Mouse (Mus musculus): ENCODE data around the gene Ranbp17. TPM values are rescaled to one million over a fixed set of nuclear protein-coding genes. Genes with fewer than 3 reads are reported as not detected.
"Not testable (repeated sequence)": the region's sequence is repeated elsewhere in the genome, so short reads cannot be mapped to it uniquely, and the experiment has no call there.

The Ranbp17 gene
- polyA plus RNA-seq, 1 experiment from 2014 or later, result 9.4 TPM

DNA sequence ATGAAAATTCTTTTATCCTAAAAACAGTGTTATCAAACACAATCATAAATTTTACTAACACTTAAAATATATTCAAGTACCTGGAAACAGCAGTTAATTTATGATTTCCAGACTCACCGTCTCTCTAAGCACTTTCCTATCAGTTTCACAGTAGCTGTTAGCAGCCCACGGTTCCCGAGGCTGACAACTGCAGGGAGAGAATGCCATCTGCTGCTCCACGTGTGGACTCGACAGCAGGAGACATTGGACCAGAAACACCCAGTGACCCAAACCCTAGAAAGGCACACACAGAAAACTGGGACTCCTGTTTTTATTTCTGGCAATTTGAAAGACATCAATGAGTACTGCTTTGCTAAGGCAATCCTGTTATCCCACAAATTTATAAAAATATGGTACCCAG is 79.7 kb downstream of the Ranbp17 start:
- Histone ChIP-seq H3K9me3 (ENCODE audit: control insufficient read depth, low read length) (no peaks in the 10 kb centered on the region), H3K9ac (replicated peaks; ENCODE audit: low read depth, low read length) (no peak overlapping the region), H3K27ac (ENCODE audit: low read length) (no peak overlapping the region), H3K36me3 (ENCODE audit: control insufficient read depth, insufficient read depth) (no peaks in the 10 kb centered on the region), H3K4me3 (replicated peaks; ENCODE audit: low read length) (no peak overlapping the region), H3K27me3 (replicated peaks; ENCODE audit: control insufficient read depth, insufficient read depth, low read length) (no peaks in the 10 kb centered on the region), H3K4me2 (ENCODE audit: low read length) (no peak overlapping the region), H3K4me1 (replicated peaks; ENCODE audit: control insufficient read depth, insufficient read depth, low read length) (no peaks in the 10 kb centered on the region)
- ATAC-seq, result no peak
- WGBS, result 37% methylated on average over 5 of the region's 5 CpGs

DNA sequence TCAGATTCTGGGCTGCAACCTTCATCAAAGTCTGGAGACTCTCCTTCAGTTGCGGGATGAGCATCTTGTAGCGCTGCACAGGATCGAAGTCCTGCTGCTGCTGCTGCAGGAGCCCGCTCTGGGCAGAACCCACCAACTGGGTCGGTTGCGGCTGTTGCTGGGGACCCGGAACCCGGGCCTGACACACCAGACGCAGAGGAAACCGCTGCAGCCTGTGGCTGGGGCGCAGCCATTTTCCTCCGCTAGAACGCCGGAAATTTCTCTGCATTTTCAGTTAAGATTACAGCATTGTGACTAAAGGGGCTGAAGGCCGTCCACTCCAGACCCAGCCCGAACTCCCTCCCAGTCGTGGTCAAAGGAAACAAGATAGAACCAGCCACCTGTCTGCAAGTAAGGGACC is 85.3 kb downstream of the Ranbp17 start:
- not testable (repeated sequence) for H3K4me2 ChIP-seq (ENCODE audit: low read length); H3K9ac ChIP-seq (replicated peaks; ENCODE audit: low read depth, low read length); H3K4me1 ChIP-seq (replicated peaks; ENCODE audit: control insufficient read depth, insufficient read depth, low read length); ATAC-seq; H3K9me3 ChIP-seq (ENCODE audit: control insufficient read depth, low read length); H3K4me3 ChIP-seq (replicated peaks; ENCODE audit: low read length); H3K36me3 ChIP-seq (ENCODE audit: control insufficient read depth, insufficient read depth); H3K27me3 ChIP-seq (replicated peaks; ENCODE audit: control insufficient read depth, insufficient read depth, low read length); H3K27ac ChIP-seq (ENCODE audit: low read length)
- WGBS, result 94% methylated on average over 17 of the region's 17 CpGs

DNA sequence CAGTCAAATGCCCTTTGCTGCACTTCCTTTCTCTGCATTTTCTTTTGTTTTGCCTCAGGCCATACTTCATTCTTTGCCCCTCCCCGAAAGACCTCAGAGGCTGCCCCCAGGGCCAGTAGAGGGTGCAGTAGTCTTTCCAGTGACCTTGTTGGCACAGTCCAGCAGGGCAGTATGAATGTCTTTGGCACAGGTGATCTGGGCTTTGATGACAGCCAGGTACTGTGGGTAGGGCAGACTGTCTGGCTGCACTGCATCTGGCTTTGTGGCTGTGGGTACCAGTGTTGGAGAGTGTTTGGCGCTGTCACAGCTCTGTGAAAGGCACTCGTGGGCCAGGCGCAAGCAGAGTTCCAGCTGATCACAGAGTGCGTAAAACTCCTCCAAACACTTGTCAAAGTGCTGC is 85.8 kb downstream of the Ranbp17 start:
- H3K27ac ChIP-seq (ENCODE audit: low read length); H3K36me3 ChIP-seq (ENCODE audit: control insufficient read depth, insufficient read depth); H3K9ac ChIP-seq (replicated peaks; ENCODE audit: low read depth, low read length); H3K4me3 ChIP-seq (replicated peaks; ENCODE audit: low read length); H3K4me1 ChIP-seq (replicated peaks; ENCODE audit: control insufficient read depth, insufficient read depth, low read length); ATAC-seq; H3K9me3 ChIP-seq (ENCODE audit: control insufficient read depth, low read length); H3K27me3 ChIP-seq (replicated peaks; ENCODE audit: control insufficient read depth, insufficient read depth, low read length); H3K4me2 ChIP-seq (ENCODE audit: low read length): not testable (repeated sequence)
- 85% methylated on average over 5 of the region's 5 CpGs for WGBS

- H3K27ac ChIP-seq (ENCODE audit: low read length), result no peak overlapping the region
- no peak overlapping the region for H3K9ac ChIP-seq (replicated peaks; ENCODE audit: low read depth, low read length)
- H3K4me1 ChIP-seq (replicated peaks; ENCODE audit: control insufficient read depth, insufficient read depth, low read length), result no peaks in the 10 kb centered on the region
- WGBS, result 70% methylated on average over 3 of the region's 3 CpGs
- no peak overlapping the region for H3K4me2 ChIP-seq (ENCODE audit: low read length)
- H3K9me3 ChIP-seq (ENCODE audit: control insufficient read depth, low read length), result no peaks in the 10 kb centered on the region
- ATAC-seq, result no peak
- H3K36me3 ChIP-seq (ENCODE audit: control insufficient read depth, insufficient read depth), result no peaks in the 10 kb centered on the region
- H3K27me3 ChIP-seq (replicated peaks; ENCODE audit: control insufficient read depth, insufficient read depth, low read length), result no peaks in the 10 kb centered on the region
- no peak overlapping the region for H3K4me3 ChIP-seq (replicated peaks; ENCODE audit: low read length)
These were observed 91.3 kb downstream of the Ranbp17 start for GRCm38 (mm10) chr11:33422226-33422625.

GRCm38 (mm10) chr11:33404651-33405050 is 108.9 kb downstream of the Ranbp17 start:
- H3K4me3 ChIP-seq (replicated peaks; ENCODE audit: low read length), result no peak overlapping the region
- no peaks in the 10 kb centered on the region for H3K36me3 ChIP-seq (ENCODE audit: control insufficient read depth, insufficient read depth)
- no peaks in the 10 kb centered on the region for H3K27me3 ChIP-seq (replicated peaks; ENCODE audit: control insufficient read depth, insufficient read depth, low read length)
- whole genome bisulfite sequencing, result 91% methylated on average over 4 of the region's 4 CpGs
- no peaks in the 10 kb centered on the region for H3K4me1 ChIP-seq (replicated peaks; ENCODE audit: control insufficient read depth, insufficient read depth, low read length)
- no peaks in the 10 kb centered on the region for H3K9me3 ChIP-seq (ENCODE audit: control insufficient read depth, low read length)
- no peak overlapping the region for H3K27ac ChIP-seq (ENCODE audit: low read length)
- no peak overlapping the region for H3K9ac ChIP-seq (replicated peaks; ENCODE audit: low read depth, low read length)
- no peak for ATAC-seq
- no peak overlapping the region for H3K4me2 ChIP-seq (ENCODE audit: low read length)

- no peak for ATAC-seq
- no peaks in the 10 kb centered on the region for H3K27me3 ChIP-seq (replicated peaks; ENCODE audit: control insufficient read depth, insufficient read depth, low read length)
These were observed 114.2 kb downstream of the Ranbp17 start for GRCm38 (mm10) chr11:33399346-33399745.

DNA sequence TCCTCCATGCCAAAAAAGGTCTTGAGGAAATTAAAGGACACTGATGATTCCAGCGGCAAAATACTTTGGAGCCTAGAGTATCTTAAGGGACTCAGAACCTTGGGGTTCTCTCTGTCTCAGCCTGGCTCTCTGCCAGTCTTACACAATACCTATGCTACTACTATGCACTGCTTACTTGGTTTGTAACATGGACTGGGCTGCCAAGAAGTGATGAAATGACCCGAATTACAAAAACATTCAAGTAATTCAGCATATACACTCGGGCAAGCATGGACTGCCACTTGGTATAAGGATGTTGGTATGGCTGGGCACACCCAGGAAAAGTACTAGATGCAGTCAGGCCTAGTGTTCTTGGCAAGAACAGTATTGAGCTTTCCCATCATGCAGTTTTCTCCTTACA is 114.8 kb downstream of the Ranbp17 start:
- H3K36me3 ChIP-seq (ENCODE audit: control insufficient read depth, insufficient read depth), result no peaks in the 10 kb centered on the region
- H3K27me3 ChIP-seq (replicated peaks; ENCODE audit: control insufficient read depth, insufficient read depth, low read length), result no peaks in the 10 kb centered on the region
- no peak overlapping the region for H3K4me2 ChIP-seq (ENCODE audit: low read length)
- no peaks in the 10 kb centered on the region for H3K9me3 ChIP-seq (ENCODE audit: control insufficient read depth, low read length)
- H3K4me3 ChIP-seq (replicated peaks; ENCODE audit: low read length), result no peak overlapping the region
- no peak for ATAC-seq
- WGBS, result 64% methylated on average over 3 of the region's 3 CpGs
- H3K9ac ChIP-seq (replicated peaks; ENCODE audit: low read depth, low read length), result no peak overlapping the region
- no peak overlapping the region for H3K27ac ChIP-seq (ENCODE audit: low read length)
- H3K4me1 ChIP-seq (replicated peaks; ENCODE audit: control insufficient read depth, insufficient read depth, low read length), result no peaks in the 10 kb centered on the region

More at GRCm38 (mm10) chr11:33399346-33399745, 114.2 kb downstream of the Ranbp17 start:
- Histone ChIP-seq H3K9ac (replicated peaks; ENCODE audit: low read depth, low read length) (no peak overlapping the region), H3K36me3 (ENCODE audit: control insufficient read depth, insufficient read depth) (no peaks in the 10 kb centered on the region), H3K27ac (ENCODE audit: low read length) (no peak overlapping the region), H3K9me3 (ENCODE audit: control insufficient read depth, low read length) (no peaks in the 10 kb centered on the region), H3K4me3 (replicated peaks; ENCODE audit: low read length) (no peak overlapping the region), H3K4me1 (replicated peaks; ENCODE audit: control insufficient read depth, insufficient read depth, low read length) (no peaks in the 10 kb centered on the region), H3K4me2 (ENCODE audit: low read length) (no peak overlapping the region)
- 73% methylated on average over 1 of the region's 1 CpGs for WGBS

DNA sequence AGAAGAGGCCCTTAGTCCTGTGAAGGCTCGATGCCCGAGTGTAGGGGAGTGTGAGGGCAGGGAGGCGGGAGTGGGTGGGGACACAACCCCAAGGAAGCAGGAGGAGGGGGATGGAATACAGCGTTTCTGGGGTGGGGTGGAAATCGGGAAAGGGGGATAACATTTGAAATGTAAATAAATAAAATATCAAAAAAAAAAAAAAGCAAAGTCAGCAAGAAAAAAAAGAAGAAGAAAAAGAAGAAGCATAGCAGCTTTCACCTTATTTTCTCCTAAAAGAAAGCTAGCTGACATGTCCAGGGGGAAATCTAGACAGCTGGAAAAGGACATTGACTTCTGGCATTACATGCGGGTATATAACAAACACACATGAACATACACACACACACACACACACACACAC is 117.3 kb downstream of the Ranbp17 start:
- no peaks in the 10 kb centered on the region for H3K27me3 ChIP-seq (replicated peaks; ENCODE audit: control insufficient read depth, insufficient read depth, low read length)
- no peak for ATAC-seq

DNA sequence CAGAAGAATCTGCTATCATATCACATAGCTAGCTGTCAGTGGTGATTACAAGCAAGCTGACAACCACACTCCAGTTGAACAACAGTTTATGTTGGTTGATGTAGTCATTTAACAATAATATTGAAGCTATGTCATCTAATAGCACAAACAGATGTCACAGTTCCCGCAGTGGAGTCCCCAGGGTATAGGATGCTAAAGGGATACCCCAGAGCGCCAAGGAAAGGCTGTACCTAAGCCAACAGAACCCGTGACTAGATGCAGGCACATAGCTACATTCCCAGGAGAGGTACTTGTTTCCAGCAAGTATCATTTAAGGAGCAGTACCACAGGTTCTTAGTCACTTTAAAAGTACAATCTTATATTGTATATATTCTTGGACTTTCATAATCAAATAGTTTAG is 119.5 kb downstream of the Ranbp17 start:
- ATAC-seq, result no peak
- H3K4me1 ChIP-seq (replicated peaks; ENCODE audit: control insufficient read depth, insufficient read depth, low read length), result no peaks in the 10 kb centered on the region
- H3K4me2 ChIP-seq (ENCODE audit: low read length), result no peak overlapping the region
- no peaks in the 10 kb centered on the region for H3K9me3 ChIP-seq (ENCODE audit: control insufficient read depth, low read length)
- H3K27ac ChIP-seq (ENCODE audit: low read length), result no peak overlapping the region
- no peaks in the 10 kb centered on the region for H3K36me3 ChIP-seq (ENCODE audit: control insufficient read depth, insufficient read depth)
- WGBS, result 59% methylated on average over 3 of the region's 3 CpGs
- H3K9ac ChIP-seq (replicated peaks; ENCODE audit: low read depth, low read length), result no peak overlapping the region
- no peaks in the 10 kb centered on the region for H3K27me3 ChIP-seq (replicated peaks; ENCODE audit: control insufficient read depth, insufficient read depth, low read length)
- H3K4me3 ChIP-seq (replicated peaks; ENCODE audit: low read length), result no peak overlapping the region

More for the DNA sequence above, 117.3 kb downstream of the Ranbp17 start:
- Histone ChIP-seq H3K4me3 (replicated peaks; ENCODE audit: low read length) (no peak overlapping the region), H3K9ac (replicated peaks; ENCODE audit: low read depth, low read length) (no peak overlapping the region), H3K9me3 (ENCODE audit: control insufficient read depth, low read length) (no peaks in the 10 kb centered on the region), H3K4me2 (ENCODE audit: low read length) (no peak overlapping the region), H3K4me1 (replicated peaks; ENCODE audit: control insufficient read depth, insufficient read depth, low read length) (no peaks in the 10 kb centered on the region), H3K27ac (ENCODE audit: low read length) (no peak overlapping the region), H3K36me3 (ENCODE audit: control insufficient read depth, insufficient read depth) (no peaks in the 10 kb centered on the region)
- 89% methylated on average over 6 of the region's 6 CpGs for WGBS

DNA sequence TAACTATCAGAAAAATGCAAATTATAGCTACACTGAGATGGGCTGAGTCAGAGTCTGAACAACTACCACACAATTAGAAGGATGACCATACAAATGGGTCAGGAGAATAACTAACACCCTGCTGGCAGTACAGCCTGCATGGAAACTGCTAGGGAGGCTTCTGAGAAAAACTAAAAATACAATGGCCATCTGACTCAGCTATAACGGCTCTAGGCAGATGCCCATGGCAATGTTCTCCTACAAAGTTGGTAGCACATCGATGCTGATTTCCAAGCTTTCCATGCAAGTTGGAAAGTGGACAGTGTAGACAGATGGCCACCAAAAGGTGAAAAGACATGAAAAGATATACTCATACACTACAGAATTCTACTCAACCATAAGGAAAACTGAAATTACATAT is 124.9 kb downstream of the Ranbp17 start:
- H3K4me3 ChIP-seq (replicated peaks; ENCODE audit: low read length), result no peak overlapping the region
- H3K27ac ChIP-seq (ENCODE audit: low read length), result no peak overlapping the region
- H3K4me1 ChIP-seq (replicated peaks; ENCODE audit: control insufficient read depth, insufficient read depth, low read length), result no peaks in the 10 kb centered on the region
- H3K4me2 ChIP-seq (ENCODE audit: low read length), result no peak overlapping the region
- H3K9me3 ChIP-seq (ENCODE audit: control insufficient read depth, low read length), result no peaks in the 10 kb centered on the region
- no peak for ATAC-seq
- H3K27me3 ChIP-seq (replicated peaks; ENCODE audit: control insufficient read depth, insufficient read depth, low read length), result no peaks in the 10 kb centered on the region
- WGBS, result 95% methylated on average over 2 of the region's 2 CpGs
- no peak overlapping the region for H3K9ac ChIP-seq (replicated peaks; ENCODE audit: low read depth, low read length)
- no peaks in the 10 kb centered on the region for H3K36me3 ChIP-seq (ENCODE audit: control insufficient read depth, insufficient read depth)

Measured in forebrain, embryonic 16.5 days (tissue).